Mouse (Mus musculus): ENCODE results near the gene Zfp280b. TPM values are rescaled to one million over a fixed set of nuclear protein-coding genes. Genes with fewer than 3 reads are reported as not detected.

The Zfp280b gene
- total and polyA plus RNA-seq, 2 experiments from 2014 or later, result 9.1 to 12.5 TPM

DNA sequence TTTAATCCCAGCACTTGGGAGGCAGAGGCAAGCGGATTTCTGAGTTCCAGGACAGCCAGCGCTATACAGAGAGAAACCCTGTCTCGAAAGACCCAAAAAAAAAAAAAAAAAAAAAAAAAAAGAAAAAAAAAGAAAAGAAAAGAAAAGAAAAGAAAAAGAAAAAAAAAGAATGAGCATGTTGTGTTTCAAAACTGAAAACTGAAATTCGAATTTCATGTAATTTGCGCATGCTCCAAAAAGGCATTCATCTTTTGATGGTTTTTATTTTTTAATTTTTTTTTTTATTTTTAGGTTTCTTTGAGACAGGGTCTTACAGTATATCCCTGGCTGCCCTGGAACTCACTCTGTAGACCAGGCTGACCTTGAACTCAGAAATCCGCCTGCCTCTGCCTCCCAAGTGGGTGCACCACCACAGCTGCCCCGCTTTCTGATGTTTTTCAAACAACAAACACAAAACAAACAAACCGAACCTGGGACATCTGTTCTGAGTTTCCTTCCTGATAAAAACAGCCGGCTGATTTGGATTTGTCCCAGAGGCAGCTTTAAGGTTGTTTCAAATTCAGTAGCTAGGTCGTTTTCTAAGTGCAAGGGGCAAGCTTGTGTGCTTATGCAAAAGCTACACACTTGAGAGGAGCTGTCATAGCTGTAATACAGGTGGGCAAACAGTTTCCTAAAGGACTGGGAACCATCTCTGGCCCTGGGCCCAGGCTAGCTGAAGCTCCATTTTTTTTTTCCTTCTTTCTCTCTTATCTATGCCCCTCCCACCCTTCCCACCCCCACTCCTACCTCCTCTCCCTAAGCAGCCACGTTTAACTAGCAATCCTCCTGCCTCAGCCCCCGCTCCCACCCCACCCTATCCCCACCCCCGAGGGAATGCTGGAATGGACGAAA lies 694 bp upstream of the Zfp280b start:
- H3K36me3 ChIP-seq (ENCODE audit: insufficient read depth, low read length), result 0 out of 2 replicates have a peak, but pooled peaks cover 3% of the 10 kb centered on the region
- H3K9me3 ChIP-seq (ENCODE audit: low read length), result no peaks in the 10 kb centered on the region
- H3K27ac ChIP-seq (ENCODE audit: low read depth, low read length), result peak overlapping the region; percentile 79
- H3K4me2 ChIP-seq (ENCODE audit: low read depth, low read length, poor library complexity, severe bottlenecking), result peak overlapping the region; percentile 79
- peak overlapping the region; percentile 87 for H3K9ac ChIP-seq (replicated peaks; ENCODE audit: low read length, poor library complexity, severe bottlenecking)
- DNase-seq (ENCODE audit: low spot score) (no peak), ATAC-seq (ENCODE audit: low FRiP score) (peak; percentile 74)
- peak overlapping the region; percentile 88 for H3K4me3 ChIP-seq (ENCODE audit: low read depth, low read length)
- WGBS, result 53% methylated on average over 14 of the region's 14 CpGs
- H3K4me1 ChIP-seq (ENCODE audit: insufficient read depth, low read length), result no peaks in the 10 kb centered on the region
- TF ChIP-seq CTCF (IDR thresholded peaks at IDR 0.05), result no peak
- H3K27me3 ChIP-seq (ENCODE audit: insufficient read depth, low read length), result no peaks in the 10 kb centered on the region

DNA sequence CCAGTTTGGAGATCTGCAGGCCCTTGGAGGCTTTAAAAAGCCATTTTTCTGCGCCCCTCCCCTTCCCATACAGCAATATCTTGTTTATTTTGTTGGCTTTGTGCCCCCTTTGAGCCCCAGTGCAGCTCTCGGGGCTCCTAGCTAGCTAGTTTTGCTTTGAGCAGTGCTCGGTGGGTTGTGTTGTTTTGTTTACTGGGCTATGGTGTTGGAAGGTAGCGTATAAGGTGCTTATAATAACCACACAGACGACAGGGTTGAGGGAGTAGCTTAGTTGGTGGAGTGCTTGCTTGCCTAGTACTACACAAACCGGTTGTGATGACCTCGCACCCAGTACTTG lies 637 bp downstream of the Zfp280b start:
- peak overlapping the region; percentile 88 for H3K4me3 ChIP-seq (ENCODE audit: low read depth, low read length)
- no peaks in the 10 kb centered on the region for H3K4me1 ChIP-seq (ENCODE audit: insufficient read depth, low read length)
- peak overlapping the region; percentile 79 for H3K27ac ChIP-seq (ENCODE audit: low read depth, low read length)
- no peak for TF ChIP-seq CTCF (IDR thresholded peaks at IDR 0.05)
- H3K4me2 ChIP-seq (ENCODE audit: low read depth, low read length, poor library complexity, severe bottlenecking), result peak overlapping the region; percentile 79
- ATAC-seq (ENCODE audit: low FRiP score) (no peak), DNase-seq (ENCODE audit: low spot score) (peak; percentile 12)
- peak overlapping the region; percentile 87 for H3K9ac ChIP-seq (replicated peaks; ENCODE audit: low read length, poor library complexity, severe bottlenecking)
- no peaks in the 10 kb centered on the region for H3K27me3 ChIP-seq (ENCODE audit: insufficient read depth, low read length)
- H3K9me3 ChIP-seq (ENCODE audit: low read length), result no peaks in the 10 kb centered on the region
- WGBS, result 18% methylated on average over 7 of the region's 7 CpGs
- peaks cover 9% of the 10 kb centered on the region for H3K36me3 ChIP-seq (ENCODE audit: insufficient read depth, low read length)

DNA sequence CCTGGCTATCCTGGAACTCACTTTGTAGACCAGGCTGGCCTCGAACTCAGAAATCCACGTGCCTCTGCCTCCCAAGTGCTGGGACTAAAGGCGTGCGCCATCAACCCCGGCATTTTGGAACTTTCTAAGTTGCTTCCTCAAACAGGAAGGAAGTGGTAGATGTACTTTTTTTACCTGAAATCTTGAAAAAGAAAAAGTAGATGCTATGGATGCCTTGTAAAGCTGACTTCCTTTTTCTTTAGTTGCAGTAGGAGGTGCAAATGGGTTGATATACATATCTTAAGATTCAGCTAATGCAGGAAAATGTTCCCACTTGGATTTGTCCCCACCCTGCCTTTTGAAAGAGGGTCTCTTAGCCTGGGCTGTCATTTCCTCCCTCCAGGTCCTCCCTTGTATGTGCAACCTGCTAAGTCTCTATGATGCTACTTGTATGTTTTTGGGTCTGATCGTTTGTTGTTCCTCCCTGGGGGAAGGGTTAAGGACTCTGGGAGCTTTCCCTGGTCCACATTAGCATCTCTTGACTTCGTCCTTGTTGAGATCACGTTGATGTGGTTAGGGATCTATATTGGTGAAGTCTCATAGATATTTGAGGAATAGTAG lies 1.7 kb downstream of the Zfp280b start:
- WGBS, result 96% methylated on average over 8 of the region's 8 CpGs
- Histone ChIP-seq H3K27me3 (ENCODE audit: insufficient read depth, low read length) (no peaks in the 10 kb centered on the region), H3K36me3 (ENCODE audit: insufficient read depth, low read length) (peaks cover 18% of the 10 kb centered on the region), H3K9me3 (ENCODE audit: low read length) (no peaks in the 10 kb centered on the region), H3K4me1 (ENCODE audit: insufficient read depth, low read length) (no peaks in the 10 kb centered on the region), H3K4me3 (ENCODE audit: low read depth, low read length) (no peak overlapping the region), H3K27ac (ENCODE audit: low read depth, low read length) (no peak overlapping the region), H3K4me2 (ENCODE audit: low read depth, low read length, poor library complexity, severe bottlenecking) (no peak overlapping the region), H3K9ac (replicated peaks; ENCODE audit: low read length, poor library complexity, severe bottlenecking) (no peak overlapping the region)
- ATAC-seq (ENCODE audit: low FRiP score), result no peak
- no peak for DNase-seq (ENCODE audit: low spot score)
- no peak for TF ChIP-seq CTCF (IDR thresholded peaks at IDR 0.05)

DNA sequence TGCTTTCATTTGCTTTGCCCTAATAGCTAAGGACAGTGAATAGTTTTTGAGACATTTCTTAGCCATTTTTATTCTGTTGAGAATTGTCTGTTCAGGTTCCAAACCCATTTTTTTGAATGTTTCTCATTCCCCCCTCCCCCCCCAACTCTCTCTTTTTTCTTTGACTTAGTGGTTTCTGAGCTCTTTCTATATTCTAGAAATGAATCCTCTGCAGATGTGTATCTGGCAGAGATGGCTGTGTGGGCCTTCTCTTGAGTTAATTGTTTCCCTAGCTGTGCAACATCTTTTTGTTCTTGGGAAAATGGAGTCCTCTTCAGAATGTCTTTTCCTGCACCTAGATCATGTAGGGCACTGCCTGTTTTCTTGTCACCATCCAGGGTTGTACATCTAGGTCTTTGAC lies 2.8 kb downstream of the Zfp280b start:
- DNase-seq (ENCODE audit: low spot score), result no peak
- Histone ChIP-seq H3K27me3 (ENCODE audit: insufficient read depth, low read length) (no peaks in the 10 kb centered on the region), H3K9ac (replicated peaks; ENCODE audit: low read length, poor library complexity, severe bottlenecking) (no peak overlapping the region), H3K4me1 (ENCODE audit: insufficient read depth, low read length) (no peaks in the 10 kb centered on the region), H3K27ac (ENCODE audit: low read depth, low read length) (no peak overlapping the region), H3K9me3 (ENCODE audit: low read length) (no peaks in the 10 kb centered on the region), H3K4me2 (ENCODE audit: low read depth, low read length, poor library complexity, severe bottlenecking) (no peak overlapping the region), H3K4me3 (ENCODE audit: low read depth, low read length) (no peak overlapping the region), H3K36me3 (ENCODE audit: insufficient read depth, low read length) (peaks cover 29% of the 10 kb centered on the region)
- no peak for TF ChIP-seq CTCF (IDR thresholded peaks at IDR 0.05)
- no peak for ATAC-seq (ENCODE audit: low FRiP score)

DNA sequence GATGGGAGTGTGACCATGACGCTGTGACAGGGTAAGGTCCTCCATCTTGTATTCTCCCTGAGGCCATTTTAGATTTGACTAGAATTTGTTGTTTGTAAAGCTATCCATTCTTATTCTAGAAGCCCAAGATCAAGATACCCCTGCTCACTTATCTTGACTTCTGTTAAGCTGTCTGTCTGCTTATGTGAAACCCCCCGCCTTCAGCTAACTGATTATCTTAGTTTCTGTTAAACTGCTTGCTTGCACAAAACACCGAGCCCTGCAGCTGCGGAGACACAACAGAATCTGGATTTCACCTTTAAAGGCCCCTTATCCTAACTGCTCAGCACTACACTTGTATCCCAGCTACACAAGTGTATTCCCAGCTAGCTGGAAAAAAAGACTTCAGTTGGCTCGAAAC lies 4.5 kb downstream of the Zfp280b start:
- no peak overlapping the region for H3K27ac ChIP-seq (ENCODE audit: low read depth, low read length)
- H3K36me3 ChIP-seq (ENCODE audit: insufficient read depth, low read length), result peaks cover 33% of the 10 kb centered on the region
- H3K9me3 ChIP-seq (ENCODE audit: low read length), result no peaks in the 10 kb centered on the region
- TF ChIP-seq CTCF (IDR thresholded peaks at IDR 0.05), result no peak
- ATAC-seq (ENCODE audit: low FRiP score), result no peak
- no peaks in the 10 kb centered on the region for H3K4me1 ChIP-seq (ENCODE audit: insufficient read depth, low read length)
- 96% methylated on average over 5 of the region's 5 CpGs for WGBS
- no peak overlapping the region for H3K9ac ChIP-seq (replicated peaks; ENCODE audit: low read length, poor library complexity, severe bottlenecking)
- no peak overlapping the region for H3K4me2 ChIP-seq (ENCODE audit: low read depth, low read length, poor library complexity, severe bottlenecking)
- no peak overlapping the region for H3K4me3 ChIP-seq (ENCODE audit: low read depth, low read length)
- no peak for DNase-seq (ENCODE audit: low spot score)
- no peaks in the 10 kb centered on the region for H3K27me3 ChIP-seq (ENCODE audit: insufficient read depth, low read length)

DNA sequence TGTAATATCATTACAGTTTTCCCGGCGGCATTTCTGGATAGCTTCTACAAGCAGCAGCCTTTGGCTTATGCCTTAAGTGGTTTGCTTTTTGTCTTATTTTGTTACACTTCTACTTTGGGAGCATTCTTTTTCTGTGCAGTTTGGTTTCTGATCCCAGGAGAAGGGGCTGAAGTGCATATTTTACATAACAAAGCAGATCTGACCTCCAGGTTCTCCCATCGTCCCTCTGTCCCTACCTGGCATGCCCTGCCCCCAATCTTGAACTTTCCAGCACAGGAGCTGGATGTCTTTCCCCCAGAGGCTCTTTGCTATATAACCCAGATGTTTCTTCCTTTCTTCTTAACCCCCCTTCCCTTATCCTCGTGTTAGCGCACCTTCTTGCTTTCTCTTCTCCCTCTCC lies 12.9 kb downstream of the Zfp280b start:
- no peak overlapping the region for H3K4me2 ChIP-seq (ENCODE audit: low read depth, low read length, poor library complexity, severe bottlenecking)
- peaks cover 3% of the 10 kb centered on the region; the same call in 1 of the 2 replicates for H3K36me3 ChIP-seq (ENCODE audit: insufficient read depth, low read length)

More for the DNA sequence above, 12.9 kb downstream of the Zfp280b start:
- Histone ChIP-seq H3K9me3 (ENCODE audit: low read length) (no peaks in the 10 kb centered on the region), H3K27me3 (ENCODE audit: insufficient read depth, low read length) (no peaks in the 10 kb centered on the region), H3K4me1 (ENCODE audit: insufficient read depth, low read length) (no peaks in the 10 kb centered on the region), H3K9ac (replicated peaks; ENCODE audit: low read length, poor library complexity, severe bottlenecking) (no peak overlapping the region), H3K4me3 (ENCODE audit: low read depth, low read length) (no peak overlapping the region), H3K27ac (ENCODE audit: low read depth, low read length) (no peak overlapping the region)
- no peak for TF ChIP-seq CTCF (IDR thresholded peaks at IDR 0.05)
- 51% methylated on average over 5 of the region's 5 CpGs for WGBS
- DNase-seq (ENCODE audit: low spot score) (no peak), ATAC-seq (ENCODE audit: low FRiP score) (no peak)

Data from midbrain, postnatal 0 days (tissue).